Mouse (Mus musculus): ENCODE measurements around the gene Arl5c. TPM values are rescaled to one million over a fixed set of nuclear protein-coding genes. Genes with fewer than 3 reads are reported as not detected.

Gene Arl5c
- polyA plus RNA-seq, 2 experiments: 2.4 to 6.1 TPM

GRCm38 (mm10) chr11:97977797-97978196, 18.2 kb downstream of the Arl5c start:
- H3K36me3 ChIP-seq (ENCODE audit: control insufficient read depth, insufficient read depth, low read length): no peaks in the 10 kb centered on the region
- H3K4me3 ChIP-seq (replicated peaks; ENCODE audit: low read length): no peak overlapping the region
- ATAC-seq (ENCODE audit: low FRiP score, low read depth): no peak
- 66% methylated on average over 5 of the region's 5 CpGs for WGBS
- no peaks in the 10 kb centered on the region for H3K27me3 ChIP-seq (ENCODE audit: control insufficient read depth, insufficient read depth, low read length)
- H3K4me2 ChIP-seq (replicated peaks; ENCODE audit: low read depth, low read length, severe bottlenecking): no peak overlapping the region
- H3K9ac ChIP-seq (ENCODE audit: low read depth, low read length, severe bottlenecking): no peak overlapping the region
- H3K27ac ChIP-seq (replicated peaks; ENCODE audit: low read depth, low read length): no peak overlapping the region
- no peak for DNase-seq (ENCODE audit: low spot score)
- TF ChIP-seq POLR2A (IDR thresholded peaks at IDR 0.05; ENCODE audit: borderline replicate concordance, extremely low read depth, insufficient read depth, insufficient read length): no peak
- no peaks in the 10 kb centered on the region for H3K9me3 ChIP-seq (ENCODE audit: control insufficient read depth, low read length)
- peaks cover 9% of the 10 kb centered on the region for H3K4me1 ChIP-seq (ENCODE audit: control insufficient read depth, insufficient read depth, low read length)

- DNase-seq (ENCODE audit: low spot score) (no peak), ATAC-seq (ENCODE audit: low FRiP score, low read depth) (no peak)
- H3K36me3 ChIP-seq (ENCODE audit: control insufficient read depth, insufficient read depth, low read length): no peaks in the 10 kb centered on the region
- no peaks in the 10 kb centered on the region for H3K4me1 ChIP-seq (ENCODE audit: control insufficient read depth, insufficient read depth, low read length)
- H3K4me3 ChIP-seq (replicated peaks; ENCODE audit: low read length): no peak overlapping the region
- 76% methylated on average over 5 of the region's 5 CpGs for WGBS
- no peaks in the 10 kb centered on the region for H3K9me3 ChIP-seq (ENCODE audit: control insufficient read depth, low read length)
- H3K4me2 ChIP-seq (replicated peaks; ENCODE audit: low read depth, low read length, severe bottlenecking): no peak overlapping the region
- no peaks in the 10 kb centered on the region for H3K27me3 ChIP-seq (ENCODE audit: control insufficient read depth, insufficient read depth, low read length)
- H3K9ac ChIP-seq (ENCODE audit: low read depth, low read length, severe bottlenecking): no peak overlapping the region
- no peak for TF ChIP-seq POLR2A (IDR thresholded peaks at IDR 0.05; ENCODE audit: borderline replicate concordance, extremely low read depth, insufficient read depth, insufficient read length)
- no peak overlapping the region for H3K27ac ChIP-seq (replicated peaks; ENCODE audit: low read depth, low read length)
Observed at GRCm38 (mm10) chr11:97974746-97975145, 21.2 kb downstream of the Arl5c start.

DNA sequence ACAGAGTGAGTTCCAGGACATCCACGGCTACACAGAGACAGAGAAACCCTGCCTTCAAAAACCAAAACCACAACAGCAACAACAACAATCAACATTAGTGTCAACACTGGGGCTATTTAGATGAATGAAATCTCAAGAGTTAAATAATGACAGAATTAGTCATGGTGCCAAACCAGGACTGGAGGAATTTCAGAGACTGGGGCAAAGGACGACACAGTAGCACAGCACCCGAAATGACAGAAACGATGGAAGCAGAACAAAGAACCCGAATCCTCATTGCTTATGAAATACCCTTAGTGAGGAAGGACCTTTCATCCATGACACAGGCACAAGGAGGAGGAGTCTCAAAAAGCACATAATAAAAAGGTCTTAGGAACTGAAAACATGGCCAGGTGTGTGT, 21.8 kb downstream of the Arl5c start:
- no peaks in the 10 kb centered on the region for H3K36me3 ChIP-seq (ENCODE audit: control insufficient read depth, insufficient read depth, low read length)
- TF ChIP-seq POLR2A (IDR thresholded peaks at IDR 0.05; ENCODE audit: borderline replicate concordance, extremely low read depth, insufficient read depth, insufficient read length): no peak
- H3K4me1 ChIP-seq (ENCODE audit: control insufficient read depth, insufficient read depth, low read length): no peaks in the 10 kb centered on the region
- H3K9me3 ChIP-seq (ENCODE audit: control insufficient read depth, low read length): no peaks in the 10 kb centered on the region
- no peak overlapping the region for H3K4me2 ChIP-seq (replicated peaks; ENCODE audit: low read depth, low read length, severe bottlenecking)
- no peak overlapping the region for H3K4me3 ChIP-seq (replicated peaks; ENCODE audit: low read length)
- DNase-seq (ENCODE audit: low spot score): no peak
- no peak for ATAC-seq (ENCODE audit: low FRiP score, low read depth)
- H3K9ac ChIP-seq (ENCODE audit: low read depth, low read length, severe bottlenecking): no peak overlapping the region
- WGBS: 87% methylated on average over 5 of the region's 5 CpGs
- H3K27ac ChIP-seq (replicated peaks; ENCODE audit: low read depth, low read length): no peak overlapping the region
- no peaks in the 10 kb centered on the region for H3K27me3 ChIP-seq (ENCODE audit: control insufficient read depth, insufficient read depth, low read length)

DNA sequence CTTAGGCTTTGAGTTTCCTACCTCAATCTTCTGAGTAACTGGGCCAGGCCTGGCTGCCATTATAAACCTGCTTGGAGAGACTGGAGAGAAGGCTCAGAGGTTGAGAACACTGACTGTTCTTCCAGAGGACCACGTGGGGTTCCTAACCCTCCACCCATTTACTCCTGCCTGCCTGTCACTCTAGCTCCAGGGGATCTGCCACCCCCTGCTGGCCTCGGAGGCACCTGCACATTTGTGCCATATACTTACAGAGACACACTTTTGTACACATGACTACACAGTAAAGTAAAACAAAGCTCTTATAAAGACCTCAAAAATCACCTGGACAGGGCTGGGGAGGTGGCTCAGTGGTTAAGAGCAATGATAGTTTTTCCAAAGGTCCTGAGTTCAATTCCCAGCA, 23.5 kb downstream of the Arl5c start:
- no peak for DNase-seq (ENCODE audit: low spot score)
- no peak overlapping the region for H3K4me3 ChIP-seq (replicated peaks; ENCODE audit: low read length)
- ATAC-seq (ENCODE audit: low FRiP score, low read depth): no peak
- no peaks in the 10 kb centered on the region for H3K36me3 ChIP-seq (ENCODE audit: control insufficient read depth, insufficient read depth, low read length)
- H3K4me2 ChIP-seq (replicated peaks; ENCODE audit: low read depth, low read length, severe bottlenecking): no peak overlapping the region
- H3K27me3 ChIP-seq (ENCODE audit: control insufficient read depth, insufficient read depth, low read length): no peaks in the 10 kb centered on the region
- H3K9me3 ChIP-seq (ENCODE audit: control insufficient read depth, low read length): no peaks in the 10 kb centered on the region
- H3K27ac ChIP-seq (replicated peaks; ENCODE audit: low read depth, low read length): no peak overlapping the region
- no peak overlapping the region for H3K9ac ChIP-seq (ENCODE audit: low read depth, low read length, severe bottlenecking)
- H3K4me1 ChIP-seq (ENCODE audit: control insufficient read depth, insufficient read depth, low read length): no peaks in the 10 kb centered on the region
- WGBS: 68% methylated on average over 2 of the region's 2 CpGs
- TF ChIP-seq POLR2A (IDR thresholded peaks at IDR 0.05; ENCODE audit: borderline replicate concordance, extremely low read depth, insufficient read depth, insufficient read length): no peak

DNA sequence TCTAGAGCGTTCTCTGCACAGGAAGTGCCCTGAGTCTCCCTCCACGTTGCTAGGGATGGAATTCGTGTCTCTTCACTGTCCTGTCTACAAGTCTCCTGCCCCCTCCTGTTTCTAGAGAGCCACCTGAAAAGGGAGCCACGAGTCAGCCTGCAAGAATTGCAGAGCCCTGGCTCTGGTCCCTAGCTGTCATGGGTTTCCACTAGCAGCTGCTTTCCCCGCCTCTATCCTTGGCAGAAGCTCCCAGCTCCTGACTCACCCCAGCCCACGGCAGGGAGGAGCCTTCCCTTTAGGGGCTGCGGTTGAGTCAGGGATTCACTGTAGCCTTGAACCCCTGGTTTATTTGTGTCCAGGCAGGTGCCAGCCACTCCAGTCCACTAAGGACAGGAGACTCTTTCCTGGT, 24.7 kb downstream of the Arl5c start:
- Histone ChIP-seq H3K27me3 (ENCODE audit: control insufficient read depth, insufficient read depth, low read length) (no peaks in the 10 kb centered on the region), H3K9ac (ENCODE audit: low read depth, low read length, severe bottlenecking) (no peak overlapping the region), H3K36me3 (ENCODE audit: control insufficient read depth, insufficient read depth, low read length) (no peaks in the 10 kb centered on the region), H3K4me1 (ENCODE audit: control insufficient read depth, insufficient read depth, low read length) (no peaks in the 10 kb centered on the region), H3K4me2 (replicated peaks; ENCODE audit: low read depth, low read length, severe bottlenecking) (no peak overlapping the region), H3K4me3 (replicated peaks; ENCODE audit: low read length) (no peak overlapping the region), H3K9me3 (ENCODE audit: control insufficient read depth, low read length) (no peaks in the 10 kb centered on the region), H3K27ac (replicated peaks; ENCODE audit: low read depth, low read length) (no peak overlapping the region)
- DNase-seq (ENCODE audit: low spot score) (peak; percentile 63), ATAC-seq (ENCODE audit: low FRiP score, low read depth) (no peak; the same call in 1 of the 2 replicates)
- no peak for TF ChIP-seq POLR2A (IDR thresholded peaks at IDR 0.05; ENCODE audit: borderline replicate concordance, extremely low read depth, insufficient read depth, insufficient read length)
- 30% methylated on average over 7 of the region's 7 CpGs for WGBS

DNA sequence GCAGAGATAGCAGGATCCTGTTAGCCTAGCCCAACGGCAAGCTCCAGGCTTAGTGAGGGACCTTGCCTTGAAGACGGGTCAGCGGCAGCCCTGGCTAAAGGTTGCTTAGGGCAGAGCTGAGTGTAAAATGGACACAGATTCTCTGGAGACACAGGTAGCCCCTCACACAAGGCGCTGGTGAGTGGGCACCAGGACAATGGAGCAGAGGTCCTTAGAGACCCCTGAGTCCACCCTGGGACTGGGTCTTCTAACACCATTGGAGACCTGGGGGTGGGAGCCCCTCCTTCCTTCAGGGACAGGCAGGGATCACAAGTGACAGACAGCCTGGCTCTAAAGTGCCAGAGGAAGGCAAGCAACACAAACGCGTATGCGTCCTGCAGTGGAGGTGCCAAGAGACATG, 25.2 kb downstream of the Arl5c start:
- WGBS: 89% methylated on average over 7 of the region's 7 CpGs
- no peak for DNase-seq (ENCODE audit: low spot score)
- no peaks in the 10 kb centered on the region for H3K27me3 ChIP-seq (ENCODE audit: control insufficient read depth, insufficient read depth, low read length)
- H3K4me3 ChIP-seq (replicated peaks; ENCODE audit: low read length): no peak overlapping the region
- no peaks in the 10 kb centered on the region for H3K9me3 ChIP-seq (ENCODE audit: control insufficient read depth, low read length)
- H3K4me1 ChIP-seq (ENCODE audit: control insufficient read depth, insufficient read depth, low read length): no peaks in the 10 kb centered on the region
- H3K27ac ChIP-seq (replicated peaks; ENCODE audit: low read depth, low read length): no peak overlapping the region
- H3K9ac ChIP-seq (ENCODE audit: low read depth, low read length, severe bottlenecking): no peak overlapping the region
- no peak overlapping the region for H3K4me2 ChIP-seq (replicated peaks; ENCODE audit: low read depth, low read length, severe bottlenecking)
- no peak for ATAC-seq (ENCODE audit: low FRiP score, low read depth)
- TF ChIP-seq POLR2A (IDR thresholded peaks at IDR 0.05; ENCODE audit: borderline replicate concordance, extremely low read depth, insufficient read depth, insufficient read length): no peak
- H3K36me3 ChIP-seq (ENCODE audit: control insufficient read depth, insufficient read depth, low read length): no peaks in the 10 kb centered on the region
